Mouse (Mus musculus) bone marrow macrophage, adult 2 months (primary cell): ENCODE measurements around the gene Sesn1.

Source experiments
- CTCF ChIP-seq: IDR thresholded peaks from 2 replicates; pipeline ENCODE4 v1.5.1; 2012; ENCODE audit warnings: low read depth, mild to moderate bottlenecking, low read length, moderate library complexity
- POLR2A ChIP-seq: IDR thresholded peaks from 2 replicates; pipeline ENCODE4 v1.6.1; 2012; ENCODE audit warnings: mild to moderate bottlenecking, low read depth, low read length, borderline replicate concordance

DNA sequence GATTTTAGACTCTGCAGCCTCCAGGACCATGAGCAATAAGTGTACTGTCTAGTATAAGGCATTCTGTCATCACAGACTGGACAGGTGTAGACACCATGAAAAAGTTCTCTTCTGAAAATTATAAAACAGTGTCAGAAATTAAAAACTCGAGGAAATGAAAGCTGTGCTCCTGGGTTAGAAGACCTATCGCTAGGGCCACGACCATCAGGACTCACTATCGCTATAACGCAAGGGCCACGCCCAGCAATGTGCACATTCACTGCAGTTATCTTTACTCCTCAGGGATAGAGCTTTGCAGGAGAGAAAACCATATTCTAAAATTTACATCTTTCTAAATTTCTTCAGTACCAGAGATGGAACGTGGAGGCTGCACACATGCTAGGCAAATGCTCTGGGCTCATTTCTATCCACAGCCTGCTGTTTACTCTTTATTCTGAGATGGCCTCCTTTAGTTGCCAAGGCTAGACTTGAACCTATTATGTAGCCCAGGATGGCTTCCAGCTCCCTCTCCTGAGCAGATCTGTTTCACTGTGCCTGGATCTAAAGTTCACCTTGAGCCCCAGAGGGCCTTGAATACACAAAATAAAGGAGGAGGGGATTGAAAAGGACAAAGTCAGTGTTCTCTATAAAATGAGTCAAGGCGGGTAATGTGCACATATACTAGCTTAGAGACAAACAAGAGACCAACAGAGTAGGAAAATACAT, 102.7 kb downstream of the Sesn1 start:
- TF ChIP-seq CTCF (no peak), POLR2A (no peak)
